Comparison of ENCODE assay signal across 9 mouse cellular contexts in the genomic region with DNA sequence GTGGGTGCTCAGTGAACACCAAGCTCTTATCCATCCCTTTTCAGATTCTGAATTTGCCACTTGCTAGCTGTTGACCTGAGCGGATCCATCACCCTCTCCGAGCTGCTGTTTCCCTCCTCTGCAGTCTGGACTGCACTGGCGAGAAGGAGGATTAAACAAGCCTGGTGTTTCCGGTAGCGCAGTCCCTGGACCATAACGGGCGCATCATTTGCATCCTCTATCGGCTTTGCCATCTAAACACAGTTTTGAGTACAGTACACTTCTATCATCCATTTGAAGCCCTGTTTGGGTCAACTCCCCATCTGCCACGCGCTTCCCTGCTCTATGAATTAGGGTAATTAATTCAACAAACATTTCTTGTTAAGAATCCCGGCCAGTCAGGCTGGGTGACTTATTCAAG. TPM values are rescaled to one million over a fixed set of nuclear protein-coding genes. Genes with fewer than 3 reads are reported as not detected.
DNase-seq lines count a peak whose midpoint lies in the region; ATAC-seq and TF ChIP-seq lines count a peak whose summit lies in the region.
"Had no signal": no experiment of that assay in that cellular context is flagged by ENCODE, and none has a peak within 500 bp of the region (broad histone marks: within the 10 kb centered on the region; RNA-seq: fewer than 3 reads in every experiment).

No protein-coding gene starts in this region.

- WGBS in heart, embryonic 10.5 days: 8% methylated on average over 11 of the region's 11 CpGs
- 1% methylated on average over 11 of the region's 11 CpGs for WGBS in forebrain, embryonic 16.5 days
- WGBS in midbrain, embryonic 12.5 days: 2% methylated on average over 11 of the region's 11 CpGs

- H3K36me3 ChIP-seq in heart, embryonic 10.5 days: no peaks in the 10 kb centered on the region
- peaks cover 0 to 1% of the 10 kb centered on the region in 2 experiments for H3K36me3 ChIP-seq in CH12.LX (replicated peaks in 1 of 2; ENCODE audit: control insufficient read depth in 1 of 2, insufficient read depth in 1 of 2, low read length in 1 of 2)
- H3K36me3 ChIP-seq in forebrain, embryonic 16.5 days (ENCODE audit: control insufficient read depth, insufficient read depth): no peaks in the 10 kb centered on the region
- H3K36me3 ChIP-seq in midbrain, embryonic 12.5 days: no peaks in the 10 kb centered on the region

- H3K27me3 ChIP-seq in heart, embryonic 10.5 days (ENCODE audit: insufficient read depth, poor library complexity, severe bottlenecking): peaks cover 92% of the 10 kb centered on the region
- H3K27me3 ChIP-seq in CH12.LX (replicated peaks): no peaks in the 10 kb centered on the region
- peaks cover 61% of the 10 kb centered on the region for H3K27me3 ChIP-seq in forebrain, embryonic 16.5 days (replicated peaks; ENCODE audit: control insufficient read depth, insufficient read depth, low read length)
- peaks cover 76% of the 10 kb centered on the region for H3K27me3 ChIP-seq in midbrain, embryonic 12.5 days

- no peak for TF ChIP-seq EP300 in CH12.LX (IDR thresholded peaks at IDR 0.05; ENCODE audit: low read length)

- H3K4me1 ChIP-seq in heart, embryonic 10.5 days: peaks cover 36% of the 10 kb centered on the region
- H3K4me1 ChIP-seq in CH12.LX (ENCODE audit: control insufficient read depth in 1 of 2, insufficient read depth in 2 of 2): peaks cover 0 to 5% of the 10 kb centered on the region in 2 experiments; a peak in 1 of 4 replicates
- H3K4me1 ChIP-seq in forebrain, embryonic 16.5 days (replicated peaks; ENCODE audit: control insufficient read depth, insufficient read depth, low read length): peaks cover 16% of the 10 kb centered on the region
- H3K4me1 ChIP-seq in midbrain, embryonic 12.5 days: peaks cover 35% of the 10 kb centered on the region

- no peak overlapping the region for H3K27ac ChIP-seq in heart, embryonic 10.5 days
- no peak overlapping the region for H3K27ac ChIP-seq in CH12.LX (ENCODE audit: insufficient read depth, low read depth)
- H3K27ac ChIP-seq in forebrain, embryonic 16.5 days (ENCODE audit: low read length): no peak overlapping the region
- no peak overlapping the region for H3K27ac ChIP-seq in midbrain, embryonic 12.5 days (replicated peaks)

- H3K4me3 ChIP-seq in heart, embryonic 10.5 days: peak overlapping the region; percentile 56; the same call in 1 of the 2 replicates
- no peak overlapping the region for H3K4me3 ChIP-seq in CH12.LX (replicated peaks in 1 of 3; ENCODE audit: low read depth in 2 of 3, low read length in 2 of 3, poor library complexity in 1 of 3)
- no peak overlapping the region; the same call in 1 of the 2 replicates for H3K4me3 ChIP-seq in forebrain, embryonic 16.5 days (replicated peaks; ENCODE audit: low read length)
- H3K4me3 ChIP-seq in midbrain, embryonic 12.5 days: peak overlapping the region; percentile 37; the same call in 1 of the 2 replicates

- no peak overlapping the region for H3K9ac ChIP-seq in CH12.LX (ENCODE audit: insufficient read depth, low read depth)
- H3K9ac ChIP-seq in forebrain, embryonic 16.5 days (replicated peaks; ENCODE audit: low read depth, low read length): no peak overlapping the region
- no peak overlapping the region for H3K9ac ChIP-seq in midbrain, embryonic 12.5 days (replicated peaks)

- peak overlapping the region; percentile 89 for H3K4me2 ChIP-seq in CH12.LX (ENCODE audit: insufficient read depth, low read depth, poor library complexity, severe bottlenecking)
- peak overlapping the region; percentile 62; the same call in 1 of the 2 replicates for H3K4me2 ChIP-seq in forebrain, embryonic 16.5 days (ENCODE audit: low read length)
- H3K4me2 ChIP-seq in midbrain, embryonic 12.5 days (replicated peaks): peak overlapping the region; percentile 65

- H3K9me3 ChIP-seq in heart, embryonic 10.5 days: no peaks in the 10 kb centered on the region
- peaks cover 10% of the 10 kb centered on the region for H3K9me3 ChIP-seq in CH12.LX (replicated peaks; ENCODE audit: low read length)
- H3K9me3 ChIP-seq in forebrain, embryonic 16.5 days (ENCODE audit: control insufficient read depth, low read length): no peaks in the 10 kb centered on the region
- no peaks in the 10 kb centered on the region; the same call in 1 of the 2 replicates for H3K9me3 ChIP-seq in midbrain, embryonic 12.5 days

- TF ChIP-seq RAD21 in CH12.LX (IDR thresholded peaks at IDR 0.05; ENCODE audit: low read depth, low read length): no peak

- in situ Hi-C loops in CH12.LX (cut with MboI; ENCODE audit: low pct_ligation_motif_present, low pct_unique_long_range_greater_than_20kb, low sequenced_read_pairs): loop anchor here (5.0 kb wide), 1 partner anchor 38 kb away; no protein-coding TSS in a partner anchor

- no peak for TF ChIP-seq POLR2A in CH12.LX (IDR thresholded peaks at IDR 0.05; ENCODE audit: low read depth, low read length)

- dilution Hi-C loops in CH12.LX (cut with MboI; ENCODE audit: extremely low pct_ligation_motif_present, extremely low pct_unique_long_range_greater_than_20kb, low sequenced_read_pairs): no loop called here

- DNase-seq in heart, embryonic 10.5 days (ENCODE audit: low spot score): no peak
- no peak for DNase-seq in heart, adult 11 months
- DNase-seq in CH12.LX (ENCODE audit: extremely low read depth): no peak
- DNase-seq in ovary, postnatal 14 days (ENCODE audit: low spot score): no peak
- no peak for DNase-seq in liver
- DNase-seq in thymus, postnatal 0 days (ENCODE audit: low spot score): no peak
- DNase-seq: lung, postnatal 14 days had no signal

- H3K79me2 ChIP-seq in CH12.LX (replicated peaks; ENCODE audit: control insufficient read depth, extremely low read depth, insufficient read depth, poor library complexity, severe bottlenecking): no peaks in the 10 kb centered on the region

- TF ChIP-seq CTCF in CH12.LX (conservative IDR thresholded peaks at IDR 0.05 in 1 of 2, IDR thresholded peaks at IDR 0.05 in 1 of 2; ENCODE audit: low read depth in 2 of 2, low read length in 2 of 2): no peak

- ATAC-seq in forebrain, embryonic 16.5 days: no peak
- no peak for ATAC-seq in midbrain, embryonic 12.5 days (ENCODE audit: low FRiP score, low read depth)

TF ChIP-seq in CH12.LX, 34 proteins besides CTCF, POLR2A, EP300 and RAD21 (continues in another document):
- no peak for TF ChIP-seq ZC3H11A (IDR thresholded peaks at IDR 0.05; ENCODE audit: low read depth, low read length)
- no peak for TF ChIP-seq MXI1 (IDR thresholded peaks at IDR 0.05; ENCODE audit: low read depth, low read length)
- no peak for TF ChIP-seq USF1 (IDR thresholded peaks at IDR 0.05; ENCODE audit: low read depth, low read length)
- no peak for TF ChIP-seq ETS1 (conservative IDR thresholded peaks at IDR 0.05; ENCODE audit: low read depth, low read length)
- TF ChIP-seq SMC3 (IDR thresholded peaks at IDR 0.05; ENCODE audit: low read depth, low read length): no peak
- TF ChIP-seq CHD1 (IDR thresholded peaks at IDR 0.05; ENCODE audit: low read depth, low read length): no peak
- no peak for TF ChIP-seq ZNF384 (IDR thresholded peaks at IDR 0.05; ENCODE audit: low read depth, low read length)

RNA-seq across cellular contexts. Expression of a gene that starts 0.6 kb away (rescaled TPM):
- polyA plus RNA-seq in heart, embryonic 10.5 days (2016; fragmentation: Nextera tagmentation; extraction: Ambion mirVana): not detected in 2 replicates
- total RNA-seq in CH12.LX (2012; rRNA removed): 0.34 and 0.42 TPM in 2 replicates
- total RNA-seq in CH12.LX (2014; rRNA removed): not detected in 2 replicates
- 0.11 TPM in 1 of 2 replicates, not detected in the other for polyA plus RNA-seq in CH12.LX (2012; ENCODE audit: insufficient read length, low read depth)
- 1.1 and 1.3 TPM in 2 replicates for polyA plus RNA-seq in forebrain, embryonic 16.5 days (2015; fragmentation: Nextera tagmentation; extraction: Ambion mirVana)
- 0.16 and 0.31 TPM in 2 replicates for polyA plus RNA-seq in midbrain, embryonic 12.5 days (2016; fragmentation: Nextera tagmentation; extraction: Ambion mirVana)
- polyA plus RNA-seq in thymus, postnatal 0 days (2015; fragmentation: Nextera tagmentation; extraction: Ambion mirVana): not detected in 2 replicates

RNA-seq across cellular contexts. Expression of a gene that starts 12.2 kb away (rescaled TPM):
- polyA plus RNA-seq in heart, embryonic 10.5 days (2016; fragmentation: Nextera tagmentation; extraction: Ambion mirVana): not detected in 2 replicates
- total RNA-seq in CH12.LX (2012; rRNA removed): not detected in 2 replicates
- total RNA-seq in CH12.LX (2014; rRNA removed): not detected in 2 replicates
- not detected in 2 replicates for polyA plus RNA-seq in CH12.LX (2012; ENCODE audit: insufficient read length, low read depth)
- not detected in 2 replicates for polyA plus RNA-seq in forebrain, embryonic 16.5 days (2015; fragmentation: Nextera tagmentation; extraction: Ambion mirVana)
- not detected in 2 replicates for polyA plus RNA-seq in midbrain, embryonic 12.5 days (2016; fragmentation: Nextera tagmentation; extraction: Ambion mirVana)
- polyA plus RNA-seq in thymus, postnatal 0 days (2015; fragmentation: Nextera tagmentation; extraction: Ambion mirVana): 0.09 TPM in 1 of 2 replicates, not detected in the other

RNA-seq across cellular contexts. Expression of a gene that starts 20.1 kb away (rescaled TPM):
- not detected in 2 replicates for polyA plus RNA-seq in heart, embryonic 10.5 days (2016; fragmentation: Nextera tagmentation; extraction: Ambion mirVana)
- total RNA-seq in CH12.LX (2012; rRNA removed): not detected in 2 replicates
- not detected in 2 replicates for total RNA-seq in CH12.LX (2014; rRNA removed)
- polyA plus RNA-seq in CH12.LX (2012; ENCODE audit: insufficient read length, low read depth): not detected in 2 replicates
- not detected in 2 replicates for polyA plus RNA-seq in forebrain, embryonic 16.5 days (2015; fragmentation: Nextera tagmentation; extraction: Ambion mirVana)
- polyA plus RNA-seq in midbrain, embryonic 12.5 days (2016; fragmentation: Nextera tagmentation; extraction: Ambion mirVana): not detected in 2 replicates
- 2.0 and 2.3 TPM in 2 replicates for polyA plus RNA-seq in thymus, postnatal 0 days (2015; fragmentation: Nextera tagmentation; extraction: Ambion mirVana)

RNA-seq across cellular contexts. Expression of a gene that starts 29.6 kb away (rescaled TPM):
- not detected in 2 replicates for polyA plus RNA-seq in heart, embryonic 10.5 days (2016; fragmentation: Nextera tagmentation; extraction: Ambion mirVana)
- not detected in 2 replicates for total RNA-seq in CH12.LX (2012; rRNA removed)
- not detected in 2 replicates for total RNA-seq in CH12.LX (2014; rRNA removed)
- not detected in 2 replicates for polyA plus RNA-seq in CH12.LX (2012; ENCODE audit: insufficient read length, low read depth)
- not detected in 2 replicates for polyA plus RNA-seq in forebrain, embryonic 16.5 days (2015; fragmentation: Nextera tagmentation; extraction: Ambion mirVana)
- not detected in 2 replicates for polyA plus RNA-seq in midbrain, embryonic 12.5 days (2016; fragmentation: Nextera tagmentation; extraction: Ambion mirVana)
- polyA plus RNA-seq in thymus, postnatal 0 days (2015; fragmentation: Nextera tagmentation; extraction: Ambion mirVana): not detected in 2 replicates

RNA-seq across cellular contexts. Expression of a gene that starts 51.1 kb away (rescaled TPM):
- polyA plus RNA-seq in heart, embryonic 10.5 days (2016; fragmentation: Nextera tagmentation; extraction: Ambion mirVana): not detected in 2 replicates
- total RNA-seq in CH12.LX (2012; rRNA removed) (not detected in 2 replicates), CH12.LX (2014; rRNA removed) (not detected in 2 replicates)
- not detected in 2 replicates for polyA plus RNA-seq in CH12.LX (2012; ENCODE audit: insufficient read length, low read depth)
- not detected in 2 replicates for polyA plus RNA-seq in forebrain, embryonic 16.5 days (2015; fragmentation: Nextera tagmentation; extraction: Ambion mirVana)
- polyA plus RNA-seq in midbrain, embryonic 12.5 days (2016; fragmentation: Nextera tagmentation; extraction: Ambion mirVana): not detected in 2 replicates
- 1.8 and 2.9 TPM in 2 replicates for polyA plus RNA-seq in thymus, postnatal 0 days (2015; fragmentation: Nextera tagmentation; extraction: Ambion mirVana)

Comparison
In these comparisons a context has a peak if more than half of its experiments do, and no peak if none do; other contexts are left out.
1. H3K4me3 ChIP-seq: peak in heart, embryonic 10.5 days (single experiment) and midbrain, embryonic 12.5 days (single experiment); none in CH12.LX (0 of 3) and forebrain, embryonic 16.5 days (single experiment).
2. Peak in every context shown above with its lines, with median percentiles within 50 percentile points of each other: H3K4me2 ChIP-seq.